Mouse (Mus musculus) heart, postnatal 0 days (tissue): ENCODE data around the gene Pcsk1n.

Experiments used
- CTCF ChIP-seq: IDR thresholded peaks from 2 replicates; pipeline ENCODE4 v1.5.1; 2016; ENCODE audit warnings: antibody characterized with exemption, control low read depth, low read depth
- EP300 ChIP-seq: IDR thresholded peaks from 2 replicates; pipeline ENCODE4 v1.6.1; 2016; ENCODE audit warnings: antibody characterized with exemption, low read depth

GRCm38 (mm10) chrX:7928270-7928790 lies 8.7 kb downstream of the Pcsk1n start, which contains the start of gene Eras:
- TF ChIP-seq CTCF (no peak), EP300 (no peak)
